Mouse (Mus musculus): ENCODE data around the gene Jmjd7. TPM values are rescaled to one million over a fixed set of nuclear protein-coding genes. Genes with fewer than 3 reads are reported as not detected.
A peak's percentile ranks its signal among the peaks of the same experiment; 100 is the strongest.

Jmjd7 gene
- 1 to 10 TPM; 5.9 to 7.6 TPM for total RNA-seq (2021)
- 7.1 and 7.9 TPM in 2 replicates for polyA plus RNA-seq (2012; rRNA removed)
- long read RNA-seq, transcript Jmjd7-201 (8 exons, 1,373 nt): major isoform, 6 of 6 reads
- long read RNA-seq, partial matches to known transcripts: 0 of 6 reads
- long read RNA-seq, other reads (novel, unspliced or antisense): 0 of 6 reads

DNA sequence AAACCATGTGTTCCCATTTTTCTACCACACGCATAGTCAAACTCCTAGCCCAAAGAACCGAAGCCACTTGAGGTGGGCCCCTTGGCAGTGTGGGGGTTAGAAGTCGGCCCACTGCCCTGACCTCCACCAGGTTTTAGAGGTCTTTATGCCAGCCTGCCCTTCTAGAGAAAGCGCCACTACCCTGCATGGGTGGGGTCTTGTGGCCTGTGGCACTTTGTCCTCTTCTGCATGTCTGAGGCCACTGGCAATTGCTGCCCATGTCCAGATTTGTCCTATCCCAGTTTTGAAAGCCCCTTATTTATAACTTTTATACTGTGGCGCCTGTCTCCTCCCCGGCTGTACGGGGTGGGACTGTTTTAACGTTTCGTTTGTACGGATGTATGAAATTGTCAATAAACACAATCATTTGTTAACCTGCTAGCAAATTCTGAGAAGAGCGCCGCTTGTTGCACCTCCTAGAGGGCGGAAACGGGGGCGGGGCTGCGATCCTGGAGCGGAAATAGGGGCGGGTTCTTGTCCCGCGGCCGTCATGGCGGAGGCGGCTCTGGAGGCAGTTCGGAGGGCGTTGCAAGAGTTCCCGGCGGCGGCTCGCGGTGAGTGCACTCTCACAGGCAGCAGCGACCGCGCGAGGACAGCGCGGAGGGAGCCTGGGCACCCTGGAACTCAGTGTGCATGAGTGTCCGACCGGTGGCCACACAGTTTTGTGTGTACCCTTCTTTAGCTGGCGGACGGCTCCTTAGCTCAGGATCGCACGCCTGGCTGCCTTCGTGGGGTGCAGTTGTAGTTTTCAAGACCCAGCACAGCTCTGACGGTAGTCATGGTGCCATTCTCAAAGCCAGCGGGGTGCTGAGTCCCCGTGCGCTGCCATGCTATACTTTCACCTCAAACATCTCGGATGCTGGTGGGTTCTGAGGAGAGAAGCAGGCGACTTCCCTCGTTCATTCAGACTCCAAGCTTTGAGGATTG, at the start of gene Jmjd7, which contains the start of gene Gm28042:
TSS of gene Jmjd7 (plus strand) at position 500 of the 966 bp plus-strand sequence.
TSS of gene Gm28042 (plus strand) at position 510 of the 966 bp plus-strand sequence.
- peak; percentile 96 for DNase-seq

GRCm38 (mm10) chr2:119980343-119980986, 46.8 kb upstream of the Jmjd7 start:
- no peak for DNase-seq

DNA sequence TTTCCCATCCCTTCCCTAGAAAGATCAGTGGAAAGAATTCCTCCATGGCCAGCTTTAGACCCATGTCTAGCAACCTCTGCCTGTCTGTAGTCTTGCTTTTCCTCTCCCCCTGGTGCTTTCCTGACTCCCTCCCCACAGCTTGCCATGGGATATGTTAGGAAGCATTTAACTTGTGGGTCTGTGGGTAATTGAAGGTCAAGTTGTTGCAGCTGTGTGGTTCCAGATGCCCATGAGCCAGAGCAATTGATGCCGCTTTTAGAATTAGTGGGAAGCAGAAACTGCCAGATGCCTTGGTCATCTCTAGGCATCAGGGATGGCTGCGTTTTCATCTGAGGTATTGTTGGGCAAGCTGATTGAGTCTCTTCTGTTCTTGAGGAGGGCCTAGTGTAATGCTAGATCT, 45.7 kb upstream of the Jmjd7 start:
- DNase-seq: no peak

GRCm38 (mm10) chr2:119985871-119986270, 41.4 kb upstream of the Jmjd7 start:
- no peak for DNase-seq

DNA sequence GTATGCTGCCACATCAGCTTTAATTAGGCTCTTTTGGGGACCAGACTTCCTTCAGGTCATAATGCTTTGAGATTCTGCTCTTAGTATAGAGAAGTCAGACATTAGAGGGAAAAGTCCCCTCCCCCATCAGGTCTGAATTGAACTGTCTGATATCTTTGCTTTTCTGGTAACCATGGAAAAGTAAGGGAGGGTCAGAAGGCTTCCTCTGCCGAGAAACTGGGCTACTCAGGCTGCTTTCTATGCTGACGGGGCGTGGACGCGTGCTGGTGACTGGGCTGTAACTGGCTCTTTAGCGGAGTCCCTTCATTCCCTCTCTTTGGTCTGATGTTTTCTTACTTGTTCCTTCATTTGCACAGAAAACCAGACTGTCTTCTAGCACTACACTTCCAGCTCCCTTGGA, 40.9 kb upstream of the Jmjd7 start:
- no peak for DNase-seq

DNA sequence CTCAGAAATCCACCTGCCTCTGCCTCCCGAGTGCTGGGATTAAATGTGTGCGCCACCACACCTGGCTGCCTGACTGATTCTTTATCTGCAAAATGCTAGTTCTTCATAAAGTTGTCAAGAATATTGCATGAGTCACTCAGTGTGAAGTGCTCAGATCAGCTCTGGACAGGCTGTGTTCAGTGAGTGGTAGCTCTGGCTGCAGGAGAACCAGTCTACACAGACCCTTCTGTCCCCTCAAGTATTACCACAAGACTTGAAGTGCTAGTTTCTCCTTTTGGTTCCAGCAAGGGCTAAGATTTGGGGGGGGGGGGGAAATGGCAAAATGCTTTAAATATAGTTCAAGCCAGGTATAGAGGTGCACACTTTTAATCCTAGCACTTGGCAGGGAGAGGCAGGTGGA, 39.8 kb upstream of the Jmjd7 start:
- no peak for DNase-seq

GRCm38 (mm10) chr2:119988952-119989351, 38.3 kb upstream of the Jmjd7 start:
- no peak for DNase-seq

GRCm38 (mm10) chr2:119990881-119991280, 36.4 kb upstream of the Jmjd7 start:
- DNase-seq: no peak

DNA sequence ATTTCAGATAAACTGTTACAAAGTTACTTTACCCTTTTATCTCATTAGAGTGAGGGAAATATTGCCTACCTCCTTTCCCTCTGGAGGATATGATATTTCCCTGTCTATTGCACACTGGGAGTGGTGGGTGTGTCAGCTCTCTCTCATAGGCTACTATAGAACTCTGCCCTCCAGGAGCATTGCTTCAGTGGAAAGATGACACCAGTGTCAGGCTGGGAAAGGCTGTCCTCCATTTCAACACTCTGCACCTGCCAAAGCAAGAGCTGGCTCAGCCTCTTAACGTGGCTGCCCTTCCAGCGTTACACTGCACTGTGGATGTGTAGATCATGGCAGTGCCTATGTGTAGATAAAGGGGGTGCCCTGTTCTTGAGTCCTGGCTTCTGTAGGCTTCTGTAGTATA, 34.9 kb upstream of the Jmjd7 start:
- no peak for DNase-seq

DNA sequence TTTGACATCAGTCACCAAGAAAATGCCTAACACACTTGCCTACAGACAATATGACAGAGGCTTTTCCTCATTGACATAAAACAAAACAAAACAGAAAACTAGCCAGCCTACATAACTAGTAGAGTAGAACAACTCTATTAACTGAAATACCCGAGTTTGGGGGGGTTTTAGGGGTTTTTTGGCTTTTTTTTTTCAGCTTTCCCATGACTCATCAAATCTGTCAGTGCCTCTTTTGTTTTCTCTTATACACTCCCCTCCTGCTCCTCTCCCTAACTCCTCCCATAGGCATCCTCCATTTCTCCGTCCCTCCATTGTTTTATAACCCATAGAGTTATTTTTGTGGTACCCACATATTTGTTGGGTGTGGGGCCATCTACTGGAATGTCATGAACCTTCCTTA, 33.8 kb upstream of the Jmjd7 start:
- no peak for DNase-seq

GRCm38 (mm10) chr2:119994839-119995238, 32.4 kb upstream of the Jmjd7 start:
- no peak for DNase-seq

- no peak for DNase-seq
These were observed 31.6 kb upstream of the Jmjd7 start for GRCm38 (mm10) chr2:119995391-119996281.

DNA sequence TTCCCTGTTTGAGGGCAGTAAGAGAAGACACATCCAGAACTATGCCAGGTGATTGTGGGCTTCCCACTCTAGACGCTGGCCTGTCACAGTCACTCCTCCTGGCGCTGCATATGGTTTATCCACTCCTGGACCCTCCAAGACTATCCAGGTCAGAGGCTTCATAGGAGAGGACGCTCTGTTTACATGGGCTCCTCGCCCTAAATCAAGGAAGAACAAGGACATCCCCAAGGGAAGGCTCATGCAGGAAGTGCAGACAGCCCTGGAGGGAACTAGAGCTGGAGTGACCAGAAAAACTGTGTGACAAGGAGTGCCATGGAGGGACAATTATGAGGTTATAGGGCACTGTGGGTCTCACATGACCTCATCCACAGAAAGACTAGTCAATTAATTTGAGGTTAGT, 29.9 kb upstream of the Jmjd7 start:
- DNase-seq: no peak

DNA sequence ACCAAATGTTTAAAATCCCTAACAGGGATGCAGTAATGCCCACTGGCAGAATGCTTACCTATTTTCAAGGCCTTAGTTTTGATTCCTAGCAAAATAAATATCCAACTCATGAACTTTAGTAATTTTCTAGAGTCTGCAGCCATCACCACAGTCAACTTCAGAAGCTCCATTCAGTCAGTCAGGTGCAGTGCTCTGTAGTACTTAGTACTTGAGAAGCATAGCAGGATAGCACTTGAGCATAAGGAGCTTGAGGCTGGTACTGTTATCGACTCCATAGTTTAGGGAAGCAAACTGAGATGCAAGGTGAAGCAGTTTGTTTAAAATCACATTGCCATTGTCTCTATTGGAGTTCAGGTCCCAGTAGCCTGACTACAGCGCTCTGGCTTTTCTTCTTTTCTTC, 27.6 kb upstream of the Jmjd7 start:
- no peak for DNase-seq

DNA sequence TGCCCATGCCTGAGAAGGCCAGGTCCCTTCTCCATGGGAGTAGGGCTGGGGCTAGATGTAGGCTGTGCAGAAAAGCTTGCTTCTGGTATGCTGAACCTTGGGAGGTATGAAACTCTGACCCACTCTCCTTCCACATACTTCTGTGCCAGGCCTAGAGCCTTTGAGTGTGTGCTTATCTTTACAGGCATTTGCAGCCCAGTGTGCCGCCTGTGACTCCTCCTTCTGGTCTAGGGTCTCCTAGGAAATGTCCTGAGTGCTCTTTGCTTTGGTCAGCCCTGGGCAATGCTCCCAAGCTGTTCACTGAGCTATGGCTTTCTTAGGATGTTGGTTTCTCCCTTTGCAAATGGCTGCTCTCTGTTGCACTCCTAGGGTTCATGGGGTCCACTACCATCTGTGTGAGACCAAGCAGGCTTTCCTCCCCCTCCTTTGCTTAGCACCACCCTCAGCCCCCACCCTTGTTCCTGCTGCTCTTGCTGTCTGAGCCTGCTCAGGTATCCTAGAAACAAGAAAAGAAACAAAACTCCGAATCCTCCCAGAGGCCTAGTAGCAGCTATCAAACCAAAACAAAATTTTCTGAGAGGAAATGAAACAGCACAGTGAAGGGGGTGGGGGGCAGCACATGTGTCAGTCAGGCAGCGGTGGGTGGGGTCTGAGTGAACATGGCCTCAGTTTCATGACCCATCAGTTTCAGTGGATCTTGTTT, 26.2 kb upstream of the Jmjd7 start:
- DNase-seq: no peak

GRCm38 (mm10) chr2:120001956-120002355, 25.3 kb upstream of the Jmjd7 start:
- DNase-seq: no peak

DNA sequence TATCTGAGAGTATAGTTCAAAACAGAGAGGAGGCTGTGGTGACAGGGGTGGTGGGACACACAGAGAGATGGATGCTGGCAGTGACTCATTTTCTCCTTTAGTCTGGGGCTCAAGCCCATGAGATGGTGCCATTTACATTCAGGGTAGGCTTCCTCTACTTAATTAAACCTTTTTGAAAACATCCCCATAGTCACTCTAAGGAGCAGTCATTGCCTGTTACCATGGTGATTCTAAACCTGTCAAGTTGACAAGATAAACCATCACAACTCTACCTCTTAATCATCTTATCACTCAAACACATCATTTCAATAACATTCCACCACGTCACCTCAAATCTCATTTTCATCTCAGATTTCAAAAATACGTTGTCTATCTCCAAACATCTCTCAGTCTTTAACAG, 23.3 kb upstream of the Jmjd7 start:
- no peak for DNase-seq

GRCm38 (mm10) chr2:120006696-120007095, 20.6 kb upstream of the Jmjd7 start:
- peak; percentile 63 for DNase-seq

DNA sequence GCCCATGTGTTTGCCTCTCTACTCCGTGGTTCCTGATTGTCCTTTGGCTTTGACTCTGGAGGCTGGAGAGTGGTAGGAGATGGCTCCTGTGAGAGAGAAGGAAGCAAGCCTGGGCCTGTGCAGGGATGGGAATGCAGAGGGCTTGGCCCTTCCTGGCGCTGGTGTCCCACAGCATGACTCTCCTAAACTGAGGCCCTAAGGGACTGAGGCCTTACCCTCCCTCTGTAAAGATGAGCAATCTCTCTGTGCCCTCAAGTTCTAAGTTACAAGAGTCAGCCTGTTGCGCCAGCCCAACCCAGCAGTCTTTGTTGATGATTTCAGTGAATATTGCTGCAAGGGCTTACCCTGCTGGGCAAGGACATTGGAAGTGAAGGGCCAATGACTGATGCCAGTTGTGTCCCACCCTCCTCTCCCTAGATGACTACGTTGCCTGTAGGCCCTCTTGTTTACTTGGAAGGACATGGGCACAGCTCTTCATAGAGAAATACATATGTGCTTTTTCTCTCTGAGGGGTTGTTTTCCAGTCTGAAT, 19.5 kb upstream of the Jmjd7 start:
- peak; percentile 83 for DNase-seq

GRCm38 (mm10) chr2:120008672-120009071, 18.6 kb upstream of the Jmjd7 start:
- DNase-seq: no peak
